Mouse (Mus musculus) lung, embryonic 16.5 days (tissue): ENCODE measurements around the gene Fam160a1. TPM values are rescaled to one million over a fixed set of nuclear protein-coding genes. Genes with fewer than 3 reads are reported as not detected.

ENCODE experiments used
- ATAC-seq: fragments of 200-750 bp; cut with Nextera tagmentation; 2 replicates; pipeline ENCODE4 v1.8.0; 2017; ENCODE audit warnings: low read depth, mild to moderate bottlenecking, moderate library complexity
- H3K27ac ChIP-seq: fragments of 300-500 bp; sonication (generic); 2 replicates; pipeline ENCODE4 v1.5.1; 2014; ENCODE audit warnings: mild to moderate bottlenecking, control low read depth, low read length
- H3K27me3 ChIP-seq: fragments of 300-500 bp; sonication (generic); 2 replicates; pipeline ENCODE4 v1.6.1; 2014; ENCODE audit warnings: low read depth, low read length, mixed read lengths; ENCODE audit not compliant: control insufficient read depth, insufficient read depth
- H3K36me3 ChIP-seq: fragments of 300-500 bp; sonication (generic); 2 replicates; pipeline ENCODE4 v1.6.1; 2014; ENCODE audit warnings: low read length; ENCODE audit not compliant: control insufficient read depth, insufficient read depth
- H3K4me1 ChIP-seq: fragments of 300-500 bp; sonication (generic); replicated peaks from 2 replicates; pipeline ENCODE4 v1.6.1; 2014; ENCODE audit warnings: low read length, mixed read lengths; ENCODE audit not compliant: control insufficient read depth, insufficient read depth
- H3K4me2 ChIP-seq: fragments of 300-500 bp; sonication (generic); 2 replicates; pipeline ENCODE4 v1.6.1; 2014; ENCODE audit warnings: low read depth, low read length, control low read depth
- H3K4me3 ChIP-seq: fragments of 300-500 bp; sonication (generic); 2 replicates; pipeline ENCODE4 v1.5.1; 2014; ENCODE audit warnings: mild to moderate bottlenecking, low read length, control low read depth
- H3K9ac ChIP-seq: fragments of 300-500 bp; sonication (generic); 2 replicates; pipeline ENCODE4 v1.6.1; 2014; ENCODE audit warnings: low read length, control low read depth
- H3K9me3 ChIP-seq: fragments of 300-500 bp; sonication (generic); 2 replicates; pipeline ENCODE4 v1.6.1; 2016; ENCODE audit warnings: low read length; ENCODE audit not compliant: control insufficient read depth
- WGBS: fragments of 180-500 bp; shearing (Covaris S2); extraction: QIAGEN DNeasy Blood & Tissue Kit; methylation state at CpG from one replicate; pipeline ENCODE4 v1.1.7; 2014; 5-methylcytosine and 5-hydroxymethylcytosine counted together
- polyA plus RNA-seq: library from polyadenylated mRNA; unstranded; fragments of >200 nt; fragmentation: Nextera tagmentation; extraction: Ambion mirVana; gene quantifications from 2 replicates; pipeline ENCODE4 v1.2.1, GENCODE M21; 2015

The Fam160a1 gene
- polyA plus RNA-seq, 1 experiment from 2014 or later, result 3.4 TPM

DNA sequence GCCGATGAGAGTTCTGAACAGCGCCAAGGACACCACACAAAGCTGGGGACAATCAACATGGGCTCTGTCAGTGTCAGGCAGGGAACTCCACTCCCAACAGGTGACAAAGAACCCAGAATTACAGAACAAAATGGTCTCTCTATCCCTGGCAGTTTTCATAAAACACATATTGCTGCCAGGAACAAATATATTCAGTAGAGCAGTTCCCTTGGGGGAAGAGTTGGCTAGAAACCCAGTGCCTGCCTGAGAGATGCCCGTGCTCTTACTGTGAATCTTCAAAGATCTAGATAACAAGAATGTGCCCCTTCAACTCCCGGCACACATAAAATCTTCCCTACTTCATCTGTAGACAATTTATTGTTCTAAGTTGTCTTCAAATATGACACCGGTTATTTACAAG lies 133.5 kb downstream of the Fam160a1 start:
- 82% methylated on average over 5 of the region's 5 CpGs for WGBS
- Histone ChIP-seq H3K27ac (no peak overlapping the region), H3K4me3 (no peak overlapping the region)

DNA sequence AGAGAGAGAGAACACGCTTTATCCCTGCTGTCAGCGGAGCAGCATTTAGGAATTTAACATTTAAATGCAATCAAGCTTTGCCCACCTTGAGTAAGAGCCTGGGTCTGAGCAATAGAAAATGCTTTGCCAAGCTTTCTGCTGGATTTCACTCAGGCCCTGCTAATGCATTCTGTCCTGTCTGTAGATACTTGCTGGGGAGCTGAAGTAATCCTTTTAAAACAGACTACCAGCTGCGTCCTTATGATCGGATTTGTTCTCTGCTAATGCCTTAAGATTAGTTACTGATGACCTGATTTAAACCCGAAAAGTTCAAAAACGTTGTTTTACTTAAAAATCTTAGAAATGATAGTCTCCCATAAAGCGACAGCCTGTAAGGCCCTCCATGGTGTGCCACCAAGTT lies 136.0 kb downstream of the Fam160a1 start:
- Histone ChIP-seq H3K27me3 (no peaks in the 10 kb centered on the region), H3K9ac (no peak overlapping the region), H3K4me2 (no peak overlapping the region), H3K9me3 (no peaks in the 10 kb centered on the region), H3K4me3 (no peak overlapping the region), H3K4me1 (no peaks in the 10 kb centered on the region), H3K36me3 (no peaks in the 10 kb centered on the region), H3K27ac (no peak overlapping the region)
- no peak for ATAC-seq
- 80% methylated on average over 7 of the region's 7 CpGs for WGBS

More for the DNA sequence above, 133.5 kb downstream of the Fam160a1 start:
- no peaks in the 10 kb centered on the region for H3K27me3 ChIP-seq
- no peak overlapping the region for H3K9ac ChIP-seq
- no peaks in the 10 kb centered on the region for H3K36me3 ChIP-seq
- ATAC-seq, result no peak
- H3K4me2 ChIP-seq, result no peak overlapping the region
- H3K9me3 ChIP-seq, result no peaks in the 10 kb centered on the region
- no peaks in the 10 kb centered on the region for H3K4me1 ChIP-seq

DNA sequence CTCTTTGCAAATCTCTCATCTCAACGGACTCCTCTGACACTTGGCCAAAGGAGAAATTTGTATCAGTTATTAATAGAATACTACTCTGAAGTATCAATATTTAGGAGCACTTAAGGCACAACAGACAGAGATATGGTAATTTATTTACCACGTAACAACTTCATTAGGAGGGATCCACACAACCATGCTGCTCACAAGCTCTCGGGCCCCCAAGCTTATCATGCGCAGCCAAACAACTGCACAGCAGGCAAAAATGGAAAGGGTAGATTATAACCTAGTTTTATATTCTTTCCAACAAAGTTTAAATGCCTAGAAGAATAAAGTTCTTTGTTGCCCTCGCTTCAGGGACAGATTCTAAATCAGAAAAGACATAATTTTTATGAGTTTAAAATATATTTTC lies 137.1 kb downstream of the Fam160a1 start:
- Histone ChIP-seq H3K27me3 (no peaks in the 10 kb centered on the region), H3K36me3 (no peaks in the 10 kb centered on the region), H3K4me3 (no peak overlapping the region), H3K4me2 (no peak overlapping the region), H3K27ac (no peak overlapping the region), H3K9me3 (no peaks in the 10 kb centered on the region), H3K4me1 (no peaks in the 10 kb centered on the region), H3K9ac (no peak overlapping the region)
- ATAC-seq, result no peak
- 89% methylated on average over 5 of the region's 5 CpGs for WGBS

DNA sequence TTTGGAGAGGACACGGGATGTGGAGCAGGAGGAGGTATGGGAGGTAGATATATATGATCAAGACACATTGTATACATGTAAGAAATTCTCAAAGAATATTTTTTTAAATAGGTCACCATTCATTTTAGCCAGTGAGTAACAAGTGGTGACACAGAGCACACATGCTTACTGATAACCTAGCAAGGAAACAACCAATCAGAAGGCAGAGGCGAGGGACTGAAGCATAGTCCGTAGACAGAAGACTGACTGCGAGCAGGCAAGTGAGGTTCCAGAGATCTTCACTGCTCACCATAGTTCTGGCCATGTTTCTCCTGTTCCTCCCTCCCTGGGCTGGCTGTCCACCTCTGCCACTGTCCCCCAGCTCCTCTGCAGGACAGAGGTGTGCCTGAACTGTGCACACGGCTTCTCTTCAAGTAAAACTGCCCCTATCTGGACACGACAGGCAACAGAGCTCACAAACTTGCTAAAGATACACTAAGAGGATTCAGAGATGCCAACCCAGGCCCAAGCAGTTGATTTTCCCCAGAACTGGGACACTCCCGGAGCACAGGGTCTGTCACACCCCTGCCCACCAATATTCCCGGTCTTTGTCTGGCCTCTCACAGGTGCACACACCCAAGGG lies 137.7 kb downstream of the Fam160a1 start:
- H3K27me3 ChIP-seq, result no peaks in the 10 kb centered on the region
- no peaks in the 10 kb centered on the region for H3K36me3 ChIP-seq
- H3K4me2 ChIP-seq, result no peak overlapping the region
- no peaks in the 10 kb centered on the region for H3K9me3 ChIP-seq
- H3K4me1 ChIP-seq, result no peaks in the 10 kb centered on the region
- no peak overlapping the region for H3K4me3 ChIP-seq
- ATAC-seq, result no peak
- 65% methylated on average over 8 of the region's 8 CpGs for WGBS
- no peak overlapping the region for H3K9ac ChIP-seq
- no peak overlapping the region for H3K27ac ChIP-seq

DNA sequence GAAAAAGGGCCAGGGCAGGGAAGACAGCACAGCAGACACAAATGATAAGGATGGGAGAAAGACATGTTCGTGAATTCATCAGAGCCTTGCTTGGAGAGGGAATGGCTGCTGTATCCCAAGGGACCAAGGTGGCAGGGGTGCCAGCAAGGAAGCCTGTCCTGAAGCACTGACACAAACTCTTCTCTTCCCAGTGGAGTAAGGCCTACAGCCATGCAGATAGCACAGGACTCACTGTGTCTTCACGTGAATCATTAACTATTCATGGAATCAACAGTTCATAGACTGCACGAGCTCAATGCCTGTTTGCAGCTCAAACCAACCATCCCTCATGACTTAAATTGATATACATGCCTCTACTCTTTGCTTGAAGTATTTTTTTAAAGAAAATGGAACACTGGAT lies 139.1 kb downstream of the Fam160a1 start:
- Histone ChIP-seq H3K36me3 (no peaks in the 10 kb centered on the region), H3K9ac (no peak overlapping the region), H3K27ac (no peak overlapping the region), H3K9me3 (no peaks in the 10 kb centered on the region), H3K27me3 (no peaks in the 10 kb centered on the region), H3K4me2 (no peak overlapping the region), H3K4me1 (no peaks in the 10 kb centered on the region), H3K4me3 (no peak overlapping the region)
- WGBS, result 70% methylated on average over 3 of the region's 3 CpGs
- no peak for ATAC-seq

- Histone ChIP-seq H3K27ac (no peak overlapping the region), H3K4me1 (no peaks in the 10 kb centered on the region), H3K9ac (no peak overlapping the region), H3K36me3 (no peaks in the 10 kb centered on the region), H3K4me3 (no peak overlapping the region), H3K4me2 (no peak overlapping the region), H3K27me3 (no peaks in the 10 kb centered on the region), H3K9me3 (no peaks in the 10 kb centered on the region)
- no peak for ATAC-seq
- WGBS, result 54% methylated on average over 8 of the region's 8 CpGs
Observed at GRCm38 (mm10) chr3:85677133-85677532, 140.0 kb downstream of the Fam160a1 start.

DNA sequence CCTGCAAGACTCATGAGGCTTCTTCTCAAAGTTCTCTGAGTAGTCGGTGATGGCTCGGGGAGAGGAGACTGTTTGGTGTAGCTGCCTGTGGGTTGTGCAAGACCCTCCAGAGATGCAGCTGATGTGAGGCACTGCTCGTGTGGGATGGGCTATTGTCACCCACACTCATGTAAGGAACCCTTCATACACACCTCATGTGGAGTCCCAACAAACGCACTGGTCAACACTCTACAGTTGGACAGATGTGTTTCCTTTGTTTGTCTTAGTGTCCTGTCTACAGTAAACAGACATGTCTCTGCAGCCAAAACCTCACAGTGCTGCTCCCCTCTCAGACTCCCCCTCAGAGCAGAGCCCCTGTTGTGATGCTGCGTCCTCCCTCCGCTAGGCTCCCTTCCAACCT lies 147.2 kb downstream of the Fam160a1 start:
- Histone ChIP-seq H3K9me3 (no peaks in the 10 kb centered on the region), H3K4me2 (no peak overlapping the region), H3K4me1 (no peaks in the 10 kb centered on the region), H3K27ac (no peak overlapping the region), H3K36me3 (no peaks in the 10 kb centered on the region), H3K27me3 (no peaks in the 10 kb centered on the region), H3K4me3 (no peak overlapping the region), H3K9ac (no peak overlapping the region)
- 56% methylated on average over 6 of the region's 6 CpGs for WGBS
- ATAC-seq, result peak; percentile 52; the same call in 1 of the 2 replicates

- no peak overlapping the region for H3K27ac ChIP-seq
Observed at GRCm38 (mm10) chr3:85667683-85668082, 149.4 kb downstream of the Fam160a1 start.

GRCm38 (mm10) chr3:85666736-85667135 lies 150.4 kb downstream of the Fam160a1 start:
- 52% methylated on average over 12 of the region's 12 CpGs for WGBS
- no peak for ATAC-seq
- Histone ChIP-seq H3K27ac (no peak overlapping the region), H3K9me3 (no peaks in the 10 kb centered on the region), H3K4me1 (no peaks in the 10 kb centered on the region), H3K4me3 (no peak overlapping the region), H3K9ac (no peak overlapping the region), H3K4me2 (no peak overlapping the region), H3K27me3 (no peaks in the 10 kb centered on the region), H3K36me3 (no peaks in the 10 kb centered on the region)

More at GRCm38 (mm10) chr3:85667683-85668082, 149.4 kb downstream of the Fam160a1 start:
- Histone ChIP-seq H3K36me3 (no peaks in the 10 kb centered on the region), H3K9ac (no peak overlapping the region), H3K4me3 (no peak overlapping the region), H3K4me1 (no peaks in the 10 kb centered on the region), H3K27me3 (no peaks in the 10 kb centered on the region), H3K9me3 (no peaks in the 10 kb centered on the region), H3K4me2 (no peak overlapping the region)
- ATAC-seq, result no peak
- 86% methylated on average over 6 of the region's 6 CpGs for WGBS

DNA sequence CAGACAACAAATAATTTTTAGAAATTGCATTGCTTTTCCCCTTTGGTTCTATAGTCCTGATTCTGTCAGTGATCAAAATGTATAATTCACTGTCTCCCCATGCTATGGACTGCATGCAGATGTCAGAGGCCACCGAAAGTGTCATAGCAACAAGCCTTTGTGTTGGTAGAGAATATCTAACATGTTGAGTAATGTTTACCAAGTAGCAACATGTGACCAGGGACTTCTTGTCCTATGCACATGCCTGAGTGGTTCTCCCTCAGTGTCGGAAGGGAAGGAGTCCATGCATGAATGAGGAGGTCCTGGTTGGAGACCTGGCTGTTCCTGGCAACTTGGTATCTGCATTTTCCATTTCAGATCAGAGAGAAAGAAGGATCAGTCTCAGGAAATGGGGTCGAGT lies 150.9 kb downstream of the Fam160a1 start:
- H3K27ac ChIP-seq, result no peak overlapping the region

More for the DNA sequence above, 150.9 kb downstream of the Fam160a1 start:
- H3K36me3 ChIP-seq, result no peaks in the 10 kb centered on the region
- H3K9ac ChIP-seq, result no peak overlapping the region
- no peak for ATAC-seq
- WGBS, result 57% methylated on average over 3 of the region's 3 CpGs
- H3K4me2 ChIP-seq, result no peak overlapping the region
- no peaks in the 10 kb centered on the region for H3K27me3 ChIP-seq
- H3K4me3 ChIP-seq, result no peak overlapping the region
- H3K4me1 ChIP-seq, result no peaks in the 10 kb centered on the region
- no peaks in the 10 kb centered on the region for H3K9me3 ChIP-seq
